Mouse (Mus musculus): ENCODE measurements around the gene Tbcc. TPM values are rescaled to one million over a fixed set of nuclear protein-coding genes. Genes with fewer than 3 reads are reported as not detected.

The Tbcc gene
- polyA plus RNA-seq, 1 experiment, result 17.2 TPM

DNA sequence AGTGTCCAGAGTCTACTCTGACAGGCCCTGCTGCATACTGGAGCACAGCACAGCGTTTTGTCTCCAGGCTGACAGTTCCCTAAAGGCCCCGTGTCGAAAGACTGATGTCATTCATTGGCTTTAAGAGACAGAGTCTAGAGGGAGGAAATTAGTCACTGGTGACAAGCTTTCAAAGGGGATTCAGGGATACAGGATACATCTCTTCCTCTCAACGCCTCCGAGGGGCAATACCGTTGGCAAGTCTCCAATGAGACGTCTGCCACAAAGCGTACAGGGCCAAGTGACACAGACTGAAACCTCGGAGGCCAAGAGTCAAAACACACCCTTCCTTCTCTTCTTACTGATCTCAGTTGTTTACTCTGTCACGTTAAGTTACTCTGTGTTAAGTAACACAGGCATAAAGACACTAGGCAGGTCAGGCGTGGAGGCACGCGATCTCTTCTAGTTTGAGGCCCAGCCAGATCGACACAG lies 10.6 kb upstream of the Tbcc start:
- WGBS, result 37% methylated on average over 14 of the region's 14 CpGs
- H3K4me1 ChIP-seq (ENCODE audit: control insufficient read depth, insufficient read depth, low read length), result peaks cover 18% of the 10 kb centered on the region; the same call in 1 of the 2 replicates
- no peaks in the 10 kb centered on the region for H3K36me3 ChIP-seq (ENCODE audit: control insufficient read depth, insufficient read depth, low read length)
- H3K27ac ChIP-seq (ENCODE audit: insufficient read depth, low read depth, low read length), result no peak overlapping the region
- TF ChIP-seq CTCF (conservative IDR thresholded peaks at IDR 0.05; ENCODE audit: insufficient read depth, insufficient read length, low read depth, low read length), result no peak
- DNase-seq, result peak; percentile 85
- no peaks in the 10 kb centered on the region for H3K27me3 ChIP-seq (replicated peaks; ENCODE audit: control insufficient read depth, insufficient read depth, low read length)
- H3K4me3 ChIP-seq (ENCODE audit: insufficient read depth, low read depth, low read length), result no peak overlapping the region

DNA sequence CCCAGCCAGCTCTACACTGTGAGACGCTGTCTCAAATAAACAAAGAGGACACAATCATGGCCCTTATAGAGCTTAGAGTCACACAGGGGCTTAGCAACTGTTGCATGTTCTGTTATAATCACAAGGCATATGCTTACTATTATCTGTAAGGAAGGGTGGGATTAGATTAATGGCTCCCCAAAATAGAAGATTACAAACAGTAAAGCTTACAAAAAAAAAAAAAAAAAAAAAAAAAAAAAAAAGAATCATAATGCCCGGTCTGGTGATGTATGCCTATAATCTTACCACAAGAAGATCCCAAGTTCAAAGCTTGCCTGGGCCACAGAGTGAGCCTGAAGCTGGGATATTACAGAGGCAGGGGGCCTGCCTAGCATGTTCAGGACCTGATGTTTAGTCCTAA lies 10.2 kb upstream of the Tbcc start:
- no peak overlapping the region for H3K27ac ChIP-seq (ENCODE audit: insufficient read depth, low read depth, low read length)
- 69% methylated on average over 2 of the region's 2 CpGs for WGBS
- H3K36me3 ChIP-seq (ENCODE audit: control insufficient read depth, insufficient read depth, low read length), result no peaks in the 10 kb centered on the region
- H3K4me3 ChIP-seq (ENCODE audit: insufficient read depth, low read depth, low read length), result no peak overlapping the region
- TF ChIP-seq POLR2A (IDR thresholded peaks at IDR 0.05; ENCODE audit: low read depth, low read length) (no peak), CTCF (conservative IDR thresholded peaks at IDR 0.05; ENCODE audit: insufficient read depth, insufficient read length, low read depth, low read length) (no peak)
- peaks cover 18% of the 10 kb centered on the region; the same call in 1 of the 2 replicates for H3K4me1 ChIP-seq (ENCODE audit: control insufficient read depth, insufficient read depth, low read length)
- no peaks in the 10 kb centered on the region for H3K27me3 ChIP-seq (replicated peaks; ENCODE audit: control insufficient read depth, insufficient read depth, low read length)
- no peak for DNase-seq

GRCm38 (mm10) chr17:46881728-46882127 lies 8.8 kb upstream of the Tbcc start:
- peaks cover 14% of the 10 kb centered on the region; the same call in 1 of the 2 replicates for H3K4me1 ChIP-seq (ENCODE audit: control insufficient read depth, insufficient read depth, low read length)

GRCm38 (mm10) chr17:46883107-46883506 lies 7.4 kb upstream of the Tbcc start:
- TF ChIP-seq CTCF (conservative IDR thresholded peaks at IDR 0.05; ENCODE audit: insufficient read depth, insufficient read length, low read depth, low read length) (no peak), POLR2A (IDR thresholded peaks at IDR 0.05; ENCODE audit: low read depth, low read length) (no peak)
- no peaks in the 10 kb centered on the region for H3K27me3 ChIP-seq (replicated peaks; ENCODE audit: control insufficient read depth, insufficient read depth, low read length)
- 54% methylated on average over 9 of the region's 9 CpGs for WGBS
- no peaks in the 10 kb centered on the region for H3K36me3 ChIP-seq (ENCODE audit: control insufficient read depth, insufficient read depth, low read length)
- H3K4me3 ChIP-seq (ENCODE audit: insufficient read depth, low read depth, low read length), result no peak overlapping the region
- H3K27ac ChIP-seq (ENCODE audit: insufficient read depth, low read depth, low read length), result peak overlapping the region; percentile 57; the same call in 1 of the 2 replicates
- peaks cover 9% of the 10 kb centered on the region; the same call in 1 of the 2 replicates for H3K4me1 ChIP-seq (ENCODE audit: control insufficient read depth, insufficient read depth, low read length)
- peak; percentile 47 for DNase-seq

More at GRCm38 (mm10) chr17:46881728-46882127, 8.8 kb upstream of the Tbcc start:
- TF ChIP-seq CTCF (conservative IDR thresholded peaks at IDR 0.05; ENCODE audit: insufficient read depth, insufficient read length, low read depth, low read length) (no peak), POLR2A (IDR thresholded peaks at IDR 0.05; ENCODE audit: low read depth, low read length) (no peak)
- Histone ChIP-seq H3K36me3 (ENCODE audit: control insufficient read depth, insufficient read depth, low read length) (no peaks in the 10 kb centered on the region), H3K27ac (ENCODE audit: insufficient read depth, low read depth, low read length) (no peak overlapping the region), H3K4me3 (ENCODE audit: insufficient read depth, low read depth, low read length) (no peak overlapping the region), H3K27me3 (replicated peaks; ENCODE audit: control insufficient read depth, insufficient read depth, low read length) (no peaks in the 10 kb centered on the region)
- WGBS, result 91% methylated on average over 6 of the region's 6 CpGs
- DNase-seq, result no peak

- DNase-seq, result no peak
- H3K27me3 ChIP-seq (replicated peaks; ENCODE audit: control insufficient read depth, insufficient read depth, low read length), result no peaks in the 10 kb centered on the region
- WGBS, result 94% methylated on average over 6 of the region's 6 CpGs
- H3K36me3 ChIP-seq (ENCODE audit: control insufficient read depth, insufficient read depth, low read length), result no peaks in the 10 kb centered on the region
- no peak overlapping the region for H3K27ac ChIP-seq (ENCODE audit: insufficient read depth, low read depth, low read length)
- peaks cover 9% of the 10 kb centered on the region; the same call in 1 of the 2 replicates for H3K4me1 ChIP-seq (ENCODE audit: control insufficient read depth, insufficient read depth, low read length)
- H3K4me3 ChIP-seq (ENCODE audit: insufficient read depth, low read depth, low read length), result no peak overlapping the region
- no peak for TF ChIP-seq POLR2A (IDR thresholded peaks at IDR 0.05; ENCODE audit: low read depth, low read length)
- TF ChIP-seq CTCF (conservative IDR thresholded peaks at IDR 0.05; ENCODE audit: insufficient read depth, insufficient read length, low read depth, low read length), result no peak
Observed at GRCm38 (mm10) chr17:46884766-46885165, 5.7 kb upstream of the Tbcc start.

- 86% methylated on average over 11 of the region's 11 CpGs for WGBS
- no peak for TF ChIP-seq POLR2A (IDR thresholded peaks at IDR 0.05; ENCODE audit: low read depth, low read length)
- no peak for TF ChIP-seq CTCF (conservative IDR thresholded peaks at IDR 0.05; ENCODE audit: insufficient read depth, insufficient read length, low read depth, low read length)
- H3K4me1 ChIP-seq (ENCODE audit: control insufficient read depth, insufficient read depth, low read length), result peaks cover 6% of the 10 kb centered on the region; the same call in 1 of the 2 replicates
- no peak overlapping the region for H3K27ac ChIP-seq (ENCODE audit: insufficient read depth, low read depth, low read length)
- DNase-seq, result no peak
- H3K36me3 ChIP-seq (ENCODE audit: control insufficient read depth, insufficient read depth, low read length), result no peaks in the 10 kb centered on the region
- no peak overlapping the region for H3K4me3 ChIP-seq (ENCODE audit: insufficient read depth, low read depth, low read length)
- no peaks in the 10 kb centered on the region for H3K27me3 ChIP-seq (replicated peaks; ENCODE audit: control insufficient read depth, insufficient read depth, low read length)
Observed at GRCm38 (mm10) chr17:46885218-46885909, 5.1 kb upstream of the Tbcc start.

DNA sequence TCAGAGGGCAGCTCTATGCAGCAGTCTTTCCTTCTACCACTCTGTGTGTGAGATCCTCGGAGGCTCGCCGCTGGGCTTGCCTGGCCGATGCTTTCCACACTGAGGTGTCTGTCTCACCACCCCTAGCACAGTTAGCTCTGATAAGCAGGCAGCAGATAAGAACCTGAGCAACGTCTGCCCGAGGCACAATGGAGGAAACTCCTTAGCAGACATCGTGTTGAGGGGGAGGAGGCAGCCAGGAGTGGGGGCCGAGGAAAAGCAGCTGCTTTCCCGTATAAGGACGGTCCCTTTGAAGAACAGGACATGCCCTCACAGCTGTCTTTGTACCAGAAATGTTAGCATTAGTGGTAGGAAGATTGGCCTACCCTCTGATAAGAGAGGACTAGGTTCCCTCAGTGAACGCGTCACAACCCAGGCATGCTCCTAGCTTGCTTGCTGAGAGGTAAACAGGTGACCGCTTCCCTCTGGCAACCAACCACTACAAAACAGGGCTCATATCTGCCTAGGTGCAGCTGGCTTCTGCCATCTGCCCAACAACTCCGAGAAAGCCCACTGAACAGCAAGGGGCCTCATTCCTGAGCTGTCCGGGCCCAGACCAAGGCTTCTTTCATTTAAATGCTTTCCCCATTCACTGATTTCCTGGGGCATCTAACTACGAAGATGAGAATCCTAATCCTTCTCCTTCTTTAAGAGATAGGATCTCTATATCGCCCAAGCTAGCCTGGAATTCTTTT lies 4.4 kb upstream of the Tbcc start:
- no peak overlapping the region for H3K4me3 ChIP-seq (ENCODE audit: insufficient read depth, low read depth, low read length)
- TF ChIP-seq CTCF (conservative IDR thresholded peaks at IDR 0.05; ENCODE audit: insufficient read depth, insufficient read length, low read depth, low read length) (no peak), POLR2A (IDR thresholded peaks at IDR 0.05; ENCODE audit: low read depth, low read length) (no peak)
- H3K27ac ChIP-seq (ENCODE audit: insufficient read depth, low read depth, low read length), result no peak overlapping the region
- 77% methylated on average over 17 of the region's 17 CpGs for WGBS
- no peaks in the 10 kb centered on the region for H3K36me3 ChIP-seq (ENCODE audit: control insufficient read depth, insufficient read depth, low read length)
- no peaks in the 10 kb centered on the region for H3K27me3 ChIP-seq (replicated peaks; ENCODE audit: control insufficient read depth, insufficient read depth, low read length)
- DNase-seq, result no peak
- H3K4me1 ChIP-seq (ENCODE audit: control insufficient read depth, insufficient read depth, low read length), result peaks cover 6% of the 10 kb centered on the region; the same call in 1 of the 2 replicates
